Mouse (Mus musculus) megakaryocyte, embryonic 14.5 days (primary cell): ENCODE measurements at regions not wholly inside any gene's neighbourhood (a gene's known extent, or its start where the extent isn't known, plus 50 kb on each side); places are given as distances from the start of the nearest gene placed in this dataset.

Source experiments
- H3K27me3 ChIP-seq: replicated peaks from 2 replicates; pipeline ENCODE3; 2012; ENCODE audit warnings: inconsistent platforms
- H3K36me3 ChIP-seq: replicated peaks from 2 replicates; pipeline ENCODE3; 2012; ENCODE audit warnings: low read length, inconsistent platforms, mixed read lengths
- H3K4me1 ChIP-seq: 2 replicates; pipeline ENCODE4 v1.6.1; 2012; ENCODE audit warnings: inconsistent platforms
- H3K4me3 ChIP-seq: replicated peaks from 2 replicates; pipeline ENCODE3; 2012; ENCODE audit warnings: moderate library complexity, mild to moderate bottlenecking, inconsistent platforms
- H3K9me3 ChIP-seq: 2 replicates; pipeline ENCODE4 v1.6.1; 2012; ENCODE audit warnings: inconsistent platforms
- FLI1 ChIP-seq: IDR thresholded peaks from 2 replicates; pipeline ENCODE4 v1.6.1; 2012; ENCODE audit warnings: low read length, inconsistent platforms, mixed read lengths
- GATA1 ChIP-seq: IDR thresholded peaks from 3 replicates; pipeline ENCODE4 v1.6.1; 2012; ENCODE audit warnings: mixed read lengths, low read length, inconsistent platforms, borderline replicate concordance

GRCm38 (mm10) chr7:71467436-71468127, 116.3 kb upstream of the Gm10295 start:
- peaks cover 4% of the 10 kb centered on the region; the same call in 1 of the 2 replicates for H3K4me1 ChIP-seq
- TF ChIP-seq FLI1 (no peak), GATA1 (no peak)
- peaks cover 5% of the 10 kb centered on the region for H3K27me3 ChIP-seq
- no peak overlapping the region for H3K4me3 ChIP-seq
- no peaks in the 10 kb centered on the region for H3K36me3 ChIP-seq
- no peaks in the 10 kb centered on the region for H3K9me3 ChIP-seq

- H3K4me3 ChIP-seq: no peak overlapping the region
- H3K9me3 ChIP-seq: peaks cover 10% of the 10 kb centered on the region
- no peaks in the 10 kb centered on the region for H3K27me3 ChIP-seq
- H3K36me3 ChIP-seq: no peaks in the 10 kb centered on the region
- no peak for TF ChIP-seq GATA1
- no peak for TF ChIP-seq FLI1
- no peaks in the 10 kb centered on the region for H3K4me1 ChIP-seq
Observed at GRCm38 (mm10) chr7:71464127-71464526, 112.8 kb upstream of the Gm10295 start.

- no peaks in the 10 kb centered on the region for H3K36me3 ChIP-seq
- H3K9me3 ChIP-seq: peaks cover 10% of the 10 kb centered on the region
- no peaks in the 10 kb centered on the region for H3K4me1 ChIP-seq
- no peak for TF ChIP-seq FLI1
- no peak for TF ChIP-seq GATA1
- no peak overlapping the region for H3K4me3 ChIP-seq
- H3K27me3 ChIP-seq: no peaks in the 10 kb centered on the region
Observed at GRCm38 (mm10) chr7:71463565-71463964, 112.3 kb upstream of the Gm10295 start.

- peaks cover 18% of the 10 kb centered on the region for H3K9me3 ChIP-seq
- no peaks in the 10 kb centered on the region for H3K4me1 ChIP-seq
- H3K36me3 ChIP-seq: no peaks in the 10 kb centered on the region
- TF ChIP-seq GATA1 (no peak), FLI1 (no peak)
- no peaks in the 10 kb centered on the region for H3K27me3 ChIP-seq
- no peak overlapping the region for H3K4me3 ChIP-seq
Observed at GRCm38 (mm10) chr7:71459805-71460204, 108.5 kb upstream of the Gm10295 start.

GRCm38 (mm10) chr7:71458104-71458754, 106.9 kb upstream of the Gm10295 start:
- Histone ChIP-seq H3K4me1 (no peaks in the 10 kb centered on the region), H3K4me3 (no peak overlapping the region), H3K9me3 (peaks cover 23% of the 10 kb centered on the region), H3K36me3 (no peaks in the 10 kb centered on the region), H3K27me3 (no peaks in the 10 kb centered on the region)
- TF ChIP-seq GATA1 (no peak), FLI1 (no peak)

GRCm38 (mm10) chr7:71457409-71458103, 106.3 kb upstream of the Gm10295 start:
- H3K9me3 ChIP-seq: peaks cover 23% of the 10 kb centered on the region
- H3K27me3 ChIP-seq: no peaks in the 10 kb centered on the region
- H3K4me3 ChIP-seq: no peak overlapping the region
- TF ChIP-seq GATA1: no peak
- no peak for TF ChIP-seq FLI1
- no peaks in the 10 kb centered on the region for H3K36me3 ChIP-seq
- H3K4me1 ChIP-seq: no peaks in the 10 kb centered on the region

GRCm38 (mm10) chr7:71456421-71456820, 105.1 kb upstream of the Gm10295 start:
- H3K36me3 ChIP-seq: no peaks in the 10 kb centered on the region
- no peaks in the 10 kb centered on the region for H3K4me1 ChIP-seq
- H3K27me3 ChIP-seq: no peaks in the 10 kb centered on the region
- TF ChIP-seq FLI1 (no peak), GATA1 (no peak)
- no peak overlapping the region for H3K4me3 ChIP-seq
- H3K9me3 ChIP-seq: peaks cover 18% of the 10 kb centered on the region

- H3K9me3 ChIP-seq: no peaks in the 10 kb centered on the region
- H3K4me1 ChIP-seq: no peaks in the 10 kb centered on the region
- TF ChIP-seq FLI1 (no peak), GATA1 (no peak)
- no peaks in the 10 kb centered on the region for H3K36me3 ChIP-seq
- H3K4me3 ChIP-seq: no peak overlapping the region
- no peaks in the 10 kb centered on the region for H3K27me3 ChIP-seq
Observed at GRCm38 (mm10) chr7:71440330-71441240, 89.3 kb upstream of the Gm10295 start.

- Histone ChIP-seq H3K4me3 (no peak overlapping the region), H3K27me3 (no peaks in the 10 kb centered on the region), H3K36me3 (no peaks in the 10 kb centered on the region), H3K4me1 (no peaks in the 10 kb centered on the region), H3K9me3 (no peaks in the 10 kb centered on the region)
- TF ChIP-seq GATA1 (no peak), FLI1 (no peak)
Observed at GRCm38 (mm10) chr7:71425982-71426381, 74.7 kb upstream of the Gm10295 start.
